Mouse (Mus musculus) urinary bladder, postnatal 0 days (tissue): ENCODE data around the gene Hbb-bs. TPM values are rescaled to one million over a fixed set of nuclear protein-coding genes. Genes with fewer than 3 reads are reported as not detected.

Experiments
- polyA plus RNA-seq: library from polyadenylated mRNA; unstranded; fragments of >200 nt; fragmentation: Nextera tagmentation; extraction: Ambion mirVana; gene quantifications from 2 replicates; pipeline ENCODE4 v1.2.1, GENCODE M21; 2015

Hbb-bs gene
- 8,698 and 21,253 TPM in 2 replicates for polyA plus RNA-seq

GRCm38 (mm10) chr7:103827808-103828207 lies at the start of gene Hbb-bs:
Gene Hbb-bs (minus strand): TSS chr7:103828096.

GRCm38 (mm10) chr7:103853090-103853489 lies 25.2 kb upstream of the Hbb-bs start, which contains the start of gene Hbb-y:
Gene Hbb-y (minus strand): TSS chr7:103853216.

GRCm38 (mm10) chr7:103843034-103843433 lies 15.1 kb upstream of the Hbb-bs start, which contains the start of gene Hbb-bh1:
Gene Hbb-bh1 (minus strand): TSS chr7:103843164.

GRCm38 (mm10) chr7:103840268-103840667 lies 12.4 kb upstream of the Hbb-bs start, which contains the start of gene Hbb-bh2:
Gene Hbb-bh2 (minus strand): TSS chr7:103840520.

GRCm38 (mm10) chr7:103813766-103814165 lies 14.1 kb downstream of the Hbb-bs start, which contains the start of gene Hbb-bt:
Gene Hbb-bt (minus strand): TSS chr7:103813996.

GRCm38 (mm10) chr7:103791721-103792120 lies 36.2 kb downstream of the Hbb-bs start, which contains the start of gene Olfr67:
Gene Olfr67 (minus strand): TSS chr7:103791821.

GRCm38 (mm10) chr7:103779598-103779997 lies 48.3 kb downstream of the Hbb-bs start, which contains the start of gene Olfr68:
Gene Olfr68 (minus strand): TSS chr7:103779698.

Other genes with a start within 250 kb of the Hbb-bs start
- gene Olfr618, start 238.0 kb downstream of the Hbb-bs start, polyA plus RNA-seq: not detected in 2 replicates
- gene Olfr619, start 227.5 kb downstream of the Hbb-bs start, polyA plus RNA-seq: not detected in 2 replicates
- gene Olfr620, start 215.6 kb downstream of the Hbb-bs start, polyA plus RNA-seq: not detected in 2 replicates
- not detected in 2 replicates for gene Olfr622, start 185.4 kb downstream of the Hbb-bs start, polyA plus RNA-seq
- not detected in 2 replicates for gene Olfr623, start 164.4 kb downstream of the Hbb-bs start, polyA plus RNA-seq
- gene Olfr624, start 156.9 kb downstream of the Hbb-bs start, polyA plus RNA-seq: 0.05 TPM in 1 of 2 replicates, not detected in the other
- gene Olfr625-ps1, start 145.4 kb downstream of the Hbb-bs start, polyA plus RNA-seq: not detected in 2 replicates
- not detected in 2 replicates for gene Olfr243, start 113.4 kb downstream of the Hbb-bs start, polyA plus RNA-seq
- gene Olfr628, start 97.7 kb downstream of the Hbb-bs start, polyA plus RNA-seq: not detected in 2 replicates
- not detected in 2 replicates for gene Olfr629, start 83.2 kb downstream of the Hbb-bs start, polyA plus RNA-seq
- gene Olfr630, start 70.8 kb downstream of the Hbb-bs start, polyA plus RNA-seq: not detected in 2 replicates
- gene Olfr69, start 56.5 kb downstream of the Hbb-bs start, polyA plus RNA-seq: not detected in 2 replicates
- not detected in 2 replicates for gene Olfr68, start 48.4 kb downstream of the Hbb-bs start, polyA plus RNA-seq
- gene Olfr67, start 36.3 kb downstream of the Hbb-bs start, polyA plus RNA-seq: not detected in 2 replicates
- gene Hbb-bt, start 14.1 kb downstream of the Hbb-bs start, polyA plus RNA-seq: 1,351 and 3,387 TPM in 2 replicates
- not detected in 2 replicates for gene Hbb-bh2, start 12.4 kb upstream of the Hbb-bs start, polyA plus RNA-seq
- gene Hbb-bh1, start 15.1 kb upstream of the Hbb-bs start, polyA plus RNA-seq: not detected in 2 replicates
- 0.78 and 3.6 TPM in 2 replicates for gene Hbb-y, start 25.1 kb upstream of the Hbb-bs start, polyA plus RNA-seq
- gene Olfr66, start 58.2 kb upstream of the Hbb-bs start, polyA plus RNA-seq: not detected in 2 replicates
- not detected in 2 replicates for gene Olfr64, start 66.4 kb upstream of the Hbb-bs start, polyA plus RNA-seq
- not detected in 2 replicates for gene Olfr65, start 75.4 kb upstream of the Hbb-bs start, polyA plus RNA-seq
- not detected in 2 replicates for gene Olfr631, start 100.7 kb upstream of the Hbb-bs start, polyA plus RNA-seq
- not detected in 2 replicates for gene Olfr632, start 106.3 kb upstream of the Hbb-bs start, polyA plus RNA-seq
- not detected in 2 replicates for gene Olfr633, start 116.3 kb upstream of the Hbb-bs start, polyA plus RNA-seq
- gene Olfr635, start 143.1 kb upstream of the Hbb-bs start, polyA plus RNA-seq: not detected in 2 replicates
- gene Olfr638, start 170.7 kb upstream of the Hbb-bs start, polyA plus RNA-seq: not detected in 2 replicates
- gene Olfr639, start 189.2 kb upstream of the Hbb-bs start, polyA plus RNA-seq: not detected in 2 replicates
- gene Olfr640, start 197.5 kb upstream of the Hbb-bs start, polyA plus RNA-seq: not detected in 2 replicates
- not detected in 2 replicates for gene Olfr641, start 207.3 kb upstream of the Hbb-bs start, polyA plus RNA-seq
- gene Olfr642, start 224.6 kb upstream of the Hbb-bs start, polyA plus RNA-seq: not detected in 2 replicates
- not detected in 2 replicates for gene 4930516K23Rik, start 233.3 kb upstream of the Hbb-bs start, polyA plus RNA-seq
- gene Olfr644, start 243.8 kb upstream of the Hbb-bs start, polyA plus RNA-seq: not detected in 2 replicates